Mouse (Mus musculus) cerebellum, adult 11-12 months (tissue): ENCODE measurements at regions not wholly inside any gene's neighbourhood (a gene's known extent, or its start where the extent isn't known, plus 50 kb on each side); places are given as distances from the start of the nearest gene placed in this dataset.
A peak's percentile ranks its signal among the peaks of the same experiment; 100 is the strongest.

Source experiments
- DNase-seq: peaks from one replicate; pipeline ENCODE4 v3.0.0; 2022

- no peak for DNase-seq
These were observed 202.7 kb upstream of the A230072I06Rik start for GRCm38 (mm10) chr8:12075943-12076342.

GRCm38 (mm10) chr8:12076811-12077375 lies 201.7 kb upstream of the A230072I06Rik start:
- DNase-seq: peak; percentile 2

- no peak for DNase-seq
These were observed 200.7 kb upstream of the A230072I06Rik start for GRCm38 (mm10) chr8:12077896-12078295.

- DNase-seq: no peak
These were observed 199.7 kb upstream of the A230072I06Rik start for GRCm38 (mm10) chr8:12078679-12079566.

GRCm38 (mm10) chr8:12081536-12081935 lies 197.1 kb upstream of the A230072I06Rik start:
- no peak for DNase-seq

- no peak for DNase-seq
These were observed 191.3 kb upstream of the A230072I06Rik start for GRCm38 (mm10) chr8:12087192-12087800.

- DNase-seq: no peak
These were observed 178.5 kb upstream of the A230072I06Rik start for GRCm38 (mm10) chr8:12100145-12100544.

GRCm38 (mm10) chr8:12103296-12103695 lies 175.3 kb upstream of the A230072I06Rik start:
- no peak for DNase-seq

GRCm38 (mm10) chr8:12105106-12105901 lies 173.3 kb upstream of the A230072I06Rik start:
- DNase-seq: no peak

GRCm38 (mm10) chr8:12108578-12108977 lies 170.0 kb upstream of the A230072I06Rik start:
- DNase-seq: no peak

- no peak for DNase-seq
These were observed 167.0 kb upstream of the A230072I06Rik start for GRCm38 (mm10) chr8:12111626-12112025.

GRCm38 (mm10) chr8:12113023-12113422 lies 165.6 kb upstream of the A230072I06Rik start:
- no peak for DNase-seq

- no peak for DNase-seq
These were observed 152.1 kb upstream of the A230072I06Rik start for GRCm38 (mm10) chr8:12126374-12127001.

- DNase-seq: no peak
These were observed 151.4 kb upstream of the A230072I06Rik start for GRCm38 (mm10) chr8:12127106-12127800.

- no peak for DNase-seq
These were observed 150.7 kb upstream of the A230072I06Rik start for GRCm38 (mm10) chr8:12127801-12128490.

- no peak for DNase-seq
These were observed 148.0 kb upstream of the A230072I06Rik start for GRCm38 (mm10) chr8:12130591-12130990.

- DNase-seq: no peak
These were observed 144.4 kb upstream of the A230072I06Rik start for GRCm38 (mm10) chr8:12134200-12134599.

- DNase-seq: no peak
These were observed 143.0 kb upstream of the A230072I06Rik start for GRCm38 (mm10) chr8:12135392-12136177.

GRCm38 (mm10) chr8:12136178-12136455 lies 142.5 kb upstream of the A230072I06Rik start:
- DNase-seq: no peak

GRCm38 (mm10) chr8:12137496-12137895 lies 141.1 kb upstream of the A230072I06Rik start:
- no peak for DNase-seq

GRCm38 (mm10) chr8:12137913-12138312 lies 140.7 kb upstream of the A230072I06Rik start:
- no peak for DNase-seq
